Mouse (Mus musculus) small intestine, adult 10 weeks (tissue): Measurements from ENCODE around the gene Olfr844. TPM values are rescaled to one million over a fixed set of nuclear protein-coding genes. Genes with fewer than 3 reads are reported as not detected.

Source experiments
- polyA plus RNA-seq: library from polyadenylated mRNA; stranded (reverse); fragments of 350-450 nt; fragmentation: Illumina TruSeq; extraction: RNeasy Lipid Tissue Mini Kit (QIAGEN cat#74804); gene quantifications from one replicate; pipeline ENCODE4 v1.2.3, GENCODE M21; 2014; ENCODE audit warnings: low replicate concordance

The Olfr844 gene
- polyA plus RNA-seq = not detected

DNA sequence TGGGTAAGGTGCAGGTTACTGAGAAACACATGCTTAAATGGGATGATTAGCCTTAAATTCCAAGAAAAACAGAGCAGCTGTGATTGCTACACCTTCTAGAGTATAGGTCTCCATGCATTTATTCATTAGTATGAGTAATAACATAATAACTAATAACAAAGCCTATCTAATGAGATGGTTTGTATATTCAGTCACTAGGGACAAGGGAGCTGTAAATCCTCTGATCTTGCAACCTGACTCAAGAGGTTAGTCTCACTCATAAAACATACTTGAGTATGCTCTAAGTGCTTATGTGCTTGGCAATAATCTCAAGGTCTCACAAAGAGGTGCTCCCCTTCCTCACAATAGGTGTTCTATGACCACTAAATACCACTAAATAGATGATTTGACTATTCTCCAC lies at the start of gene Olfr844:
Gene Olfr844, plus strand, starts transcription at position 301 of the 400 bp plus-strand sequence.

GRCm38 (mm10) chr9:19336157-19336556 lies 20.0 kb downstream of the Olfr844 start, which contains the start of gene Olfr845:
Gene Olfr845, plus strand, starts transcription at chr9:19336457.

DNA sequence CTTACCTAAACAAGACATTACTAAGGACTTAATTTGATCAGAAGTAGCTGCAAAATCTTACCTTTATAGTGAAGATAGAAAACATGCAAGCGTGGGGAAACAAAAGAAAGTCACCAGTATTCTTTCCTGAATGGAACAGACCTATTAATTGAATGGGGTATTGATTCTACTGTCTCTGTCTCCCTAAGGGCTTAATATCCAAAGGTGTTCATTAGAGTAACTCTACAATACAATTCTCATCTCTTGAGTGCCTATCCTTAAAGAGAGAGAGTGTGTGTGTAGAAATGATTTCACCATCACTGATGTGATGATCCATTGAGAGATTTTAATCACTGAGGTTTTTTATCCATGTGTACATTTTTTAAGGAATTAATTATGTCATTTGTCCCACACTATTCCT lies 47.8 kb downstream of the Olfr844 start, which contains the start of gene Olfr846:
Gene Olfr846, minus strand, starts transcription at position 101 of the 400 bp plus-strand sequence.

Other genes starting within 250 kb of the Olfr844 start
- gene Olfr836, start 196.0 kb upstream of the Olfr844 start, polyA plus RNA-seq = not detected
- not detected for gene Olfr837, start 180.0 kb upstream of the Olfr844 start, polyA plus RNA-seq
- not detected for gene Olfr839-ps1, start 139.0 kb upstream of the Olfr844 start, polyA plus RNA-seq
- not detected for gene Olfr843, start 64.4 kb upstream of the Olfr844 start, polyA plus RNA-seq
- gene Olfr845, start 20.1 kb downstream of the Olfr844 start, polyA plus RNA-seq = not detected
- gene Olfr846, start 47.7 kb downstream of the Olfr844 start, polyA plus RNA-seq = not detected
- not detected for gene Olfr847, start 62.3 kb downstream of the Olfr844 start, polyA plus RNA-seq
- gene Olfr849, start 123.9 kb downstream of the Olfr844 start, polyA plus RNA-seq = not detected
- not detected for gene Olfr850, start 161.9 kb downstream of the Olfr844 start, polyA plus RNA-seq
- not detected for gene Olfr851, start 176.9 kb downstream of the Olfr844 start, polyA plus RNA-seq
- not detected for gene Olfr853, start 224.7 kb downstream of the Olfr844 start, polyA plus RNA-seq